Mouse (Mus musculus) bone marrow, adult 2 months (tissue): Measurements from ENCODE around the gene Entr1. TPM values are rescaled to one million over a fixed set of nuclear protein-coding genes. Genes with fewer than 3 reads are reported as not detected.
"Not testable (repeated sequence)": the region's sequence is repeated elsewhere in the genome, so short reads cannot be mapped to it uniquely, and the experiment has no call there.

Experiments
- H3K27ac ChIP-seq: fragments of 200-500 bp; 2 replicates; pipeline ENCODE4 v1.5.1; 2012; ENCODE audit warnings: low read depth, mild to moderate bottlenecking, control low read depth, inconsistent platforms, low read length; ENCODE audit not compliant: control insufficient read depth, poor library complexity, insufficient read depth
- H3K4me1 ChIP-seq: fragments of 200-500 bp; 2 replicates; pipeline ENCODE4 v1.6.1; 2011; ENCODE audit warnings: low read length; ENCODE audit not compliant: control insufficient read depth, insufficient read depth
- H3K4me3 ChIP-seq: fragments of 200-500 bp; replicated peaks from 2 replicates; pipeline ENCODE3; 2011; ENCODE audit warnings: mild to moderate bottlenecking, low read depth, low read length, control low read depth; ENCODE audit not compliant: control insufficient read depth
- CTCF ChIP-seq: fragments of 200-500 bp; IDR thresholded peaks from 2 replicates; pipeline ENCODE4 v1.5.1; 2011; ENCODE audit warnings: low read length, control low read depth; ENCODE audit not compliant: control insufficient read depth, insufficient read depth
- POLR2A ChIP-seq: fragments of 200-500 bp; IDR thresholded peaks from 2 replicates; pipeline ENCODE4 v1.6.1; 2011; ENCODE audit warnings: low read depth, mild to moderate bottlenecking, control low read depth, low read length, borderline replicate concordance; ENCODE audit not compliant: control insufficient read depth
- WGBS: fragments of 180-500 bp; shearing (Covaris S2); methylation state at CpG from one replicate; pipeline ENCODE4 v1.1.7; 2018; 5-methylcytosine and 5-hydroxymethylcytosine counted together
- polyA plus RNA-seq: library from polyadenylated mRNA; stranded (reverse); fragments of >200 nt; gene quantifications from 2 replicates; pipeline ENCODE4 v1.2.4, GENCODE M21; 2011; ENCODE audit warnings: low replicate concordance; ENCODE audit not compliant: missing spikeins, insufficient read depth, insufficient read length

Gene Entr1
- polyA plus RNA-seq, 1 experiment, result 78.4 TPM

DNA sequence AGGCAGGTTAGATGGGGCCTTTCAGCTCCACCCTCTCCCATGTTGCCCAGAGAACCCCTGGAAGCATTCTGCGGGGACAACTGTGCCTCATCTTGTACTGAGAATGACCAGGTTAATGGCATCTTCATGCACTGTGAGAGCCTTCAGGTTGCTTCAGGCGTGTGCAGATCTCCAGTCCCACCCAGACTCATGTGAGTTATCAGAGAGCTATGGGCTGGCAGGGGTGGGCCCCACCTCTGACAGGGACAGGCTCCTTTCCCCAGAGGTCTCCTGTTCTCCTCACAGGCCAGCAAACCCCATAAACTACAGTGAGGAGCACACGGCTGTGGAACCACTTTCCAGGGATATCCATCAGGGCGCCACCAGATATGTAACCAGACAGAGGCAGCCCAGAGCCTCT lies 11.9 kb upstream of the Entr1 start:
- 89% methylated on average over 4 of the region's 4 CpGs for WGBS
- no peak overlapping the region for H3K27ac ChIP-seq

DNA sequence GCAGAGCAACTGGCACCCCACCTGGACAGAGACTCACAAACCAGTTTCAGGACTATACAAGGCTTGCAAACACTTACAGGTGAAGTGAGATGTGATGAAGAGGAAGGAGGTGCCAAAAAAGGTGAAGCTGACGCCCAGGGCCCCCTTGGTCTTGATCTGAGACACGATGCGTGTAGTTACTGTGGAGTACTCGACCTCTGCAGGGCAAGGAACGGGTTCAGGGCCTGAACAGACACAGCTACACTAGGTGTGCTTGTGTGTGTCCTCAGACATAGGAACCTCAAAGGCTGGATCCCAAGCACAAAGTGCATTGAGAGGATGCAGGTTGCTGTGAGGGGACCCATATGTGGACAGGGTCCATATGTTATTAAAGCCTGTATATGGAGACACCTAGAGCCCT lies 11.2 kb upstream of the Entr1 start:
- Histone ChIP-seq H3K4me3 (no peak overlapping the region), H3K27ac (no peak overlapping the region), H3K4me1 (no peaks in the 10 kb centered on the region)
- 92% methylated on average over 5 of the region's 5 CpGs for WGBS
- TF ChIP-seq CTCF (no peak), POLR2A (no peak)

More for the DNA sequence above, 11.9 kb upstream of the Entr1 start:
- TF ChIP-seq CTCF (no peak), POLR2A (no peak)
- no peaks in the 10 kb centered on the region for H3K4me1 ChIP-seq
- no peak overlapping the region for H3K4me3 ChIP-seq

DNA sequence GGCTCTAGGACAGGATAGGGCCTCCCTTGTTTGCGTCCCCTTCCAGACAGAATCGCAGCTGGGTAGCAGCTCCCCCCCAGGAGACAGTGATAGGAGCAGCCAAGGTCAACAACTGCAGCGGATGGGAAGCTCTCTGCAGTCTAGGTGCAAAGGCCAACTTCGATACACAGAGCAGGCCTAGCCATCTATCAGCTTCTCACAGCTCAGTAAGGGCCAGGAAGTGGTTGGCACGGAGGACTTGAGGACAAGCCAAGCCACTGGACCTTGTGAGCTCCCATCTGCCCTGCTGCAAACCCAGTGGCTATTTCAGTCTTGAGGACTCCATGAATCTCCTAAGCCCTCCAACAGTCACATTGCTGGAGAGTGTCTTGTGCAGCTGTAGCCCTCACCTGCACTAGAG lies 10.5 kb upstream of the Entr1 start:
- H3K4me3 ChIP-seq, result no peak overlapping the region
- no peaks in the 10 kb centered on the region for H3K4me1 ChIP-seq
- no peak overlapping the region for H3K27ac ChIP-seq
- 88% methylated on average over 5 of the region's 5 CpGs for WGBS
- TF ChIP-seq POLR2A (no peak), CTCF (no peak)

DNA sequence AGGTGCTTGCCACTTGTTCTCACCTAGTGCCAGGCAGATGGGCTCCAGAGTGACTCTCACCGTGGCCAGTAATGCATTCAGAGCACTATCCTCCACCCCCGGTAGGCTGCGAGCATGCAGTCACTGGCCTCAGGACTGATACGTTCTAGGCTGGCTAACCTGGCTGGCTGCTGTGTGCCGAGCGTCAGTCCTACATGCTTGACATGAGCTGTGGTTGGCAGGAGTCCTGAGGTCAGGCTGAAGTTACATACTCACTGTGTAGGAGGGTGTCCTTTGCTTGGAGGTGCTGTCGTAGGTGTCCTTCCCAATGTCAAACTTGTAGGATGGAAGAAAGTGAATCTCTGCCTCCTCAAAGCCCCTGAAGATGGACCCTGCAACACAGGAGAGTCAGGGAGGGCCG lies 9.9 kb upstream of the Entr1 start:
- TF ChIP-seq POLR2A (no peak), CTCF (no peak)
- no peak overlapping the region for H3K27ac ChIP-seq
- 89% methylated on average over 8 of the region's 8 CpGs for WGBS

DNA sequence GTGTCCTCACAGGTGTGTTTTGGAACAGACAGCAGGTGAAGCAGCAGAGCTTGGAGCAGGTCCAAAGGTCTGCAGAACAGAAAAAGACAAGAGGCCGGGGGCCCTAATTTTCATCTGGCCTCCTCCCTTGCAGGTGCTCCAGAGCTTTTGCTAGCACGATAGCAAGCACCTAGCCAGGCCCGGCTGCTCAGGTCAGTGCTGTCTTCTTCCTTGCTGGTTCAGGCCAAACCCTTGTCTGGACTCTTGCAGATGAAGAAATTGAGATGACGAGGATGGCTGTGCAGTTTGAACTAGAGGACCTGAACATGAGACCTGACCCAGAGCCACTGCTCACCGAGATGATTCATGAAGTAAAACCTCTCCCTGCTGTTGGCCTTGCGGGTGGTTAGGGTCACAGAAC lies 2.5 kb upstream of the Entr1 start:
- Histone ChIP-seq H3K4me3 (no peak overlapping the region), H3K4me1 (no peaks in the 10 kb centered on the region; the same call in 1 of the 2 replicates), H3K27ac (no peak overlapping the region)
- WGBS, result 89% methylated on average over 6 of the region's 6 CpGs
- no peak for TF ChIP-seq POLR2A

More for the DNA sequence above, 9.9 kb upstream of the Entr1 start:
- H3K4me1 ChIP-seq, result no peaks in the 10 kb centered on the region
- no peak overlapping the region for H3K4me3 ChIP-seq

DNA sequence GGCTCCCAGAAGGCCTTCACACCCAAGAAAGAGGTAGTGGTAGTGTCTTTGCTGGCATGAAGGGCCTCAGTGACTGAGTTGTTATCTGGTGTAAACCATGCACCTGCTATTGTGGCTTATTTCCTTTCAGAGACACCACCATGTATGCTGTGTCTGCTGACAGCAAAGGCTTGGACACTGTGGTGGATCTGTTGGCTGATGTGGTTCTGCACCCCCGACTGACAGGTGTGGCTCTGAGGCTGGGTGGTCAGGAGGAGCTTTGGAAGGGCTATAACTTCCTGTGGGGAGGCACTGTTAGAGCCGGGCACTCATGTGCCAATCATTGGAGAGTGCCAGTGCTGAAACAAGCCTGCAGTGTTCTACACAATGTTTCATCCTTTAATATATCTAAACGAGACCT lies 1.8 kb upstream of the Entr1 start:
- 61% methylated on average over 3 of the region's 3 CpGs for WGBS
- H3K27ac ChIP-seq, result no peak overlapping the region
- no peak overlapping the region for H3K4me3 ChIP-seq
- no peak for TF ChIP-seq CTCF
- TF ChIP-seq POLR2A, result no peak
- H3K4me1 ChIP-seq, result no peaks in the 10 kb centered on the region; the same call in 1 of the 2 replicates

DNA sequence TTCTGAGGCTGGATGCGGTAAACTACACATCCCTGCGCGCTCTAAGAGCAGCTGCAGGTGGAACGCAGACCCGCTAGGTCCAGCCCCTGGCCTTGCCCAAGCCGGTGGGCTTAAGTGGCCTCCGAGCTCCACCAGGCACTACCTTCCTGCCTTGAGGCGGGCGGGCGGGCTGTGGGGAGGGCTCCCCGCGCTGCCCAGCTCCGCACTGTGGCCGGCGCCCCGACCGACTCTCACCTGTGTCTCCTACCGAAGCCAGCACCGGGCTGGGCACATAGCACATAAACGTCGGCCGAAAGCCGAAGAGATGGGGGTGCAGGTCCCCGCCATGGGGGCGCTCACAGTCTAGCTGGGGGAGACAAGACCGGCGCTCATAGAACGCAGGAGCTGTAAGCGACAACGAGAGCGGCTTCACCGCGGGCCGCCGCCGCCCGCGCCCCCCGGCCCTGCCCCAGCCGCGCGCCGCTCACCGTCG lies 398 bp downstream of the Entr1 start:
- Histone ChIP-seq H3K27ac (peak overlapping the region; percentile 82; the same call in 1 of the 2 replicates), H3K4me3 (peak overlapping the region; percentile 83), H3K4me1 (no peaks in the 10 kb centered on the region; the same call in 1 of the 2 replicates)
- no peak for TF ChIP-seq CTCF
- no peak for TF ChIP-seq POLR2A
- WGBS, result under 1% methylated on average over 45 of the region's 45 CpGs

DNA sequence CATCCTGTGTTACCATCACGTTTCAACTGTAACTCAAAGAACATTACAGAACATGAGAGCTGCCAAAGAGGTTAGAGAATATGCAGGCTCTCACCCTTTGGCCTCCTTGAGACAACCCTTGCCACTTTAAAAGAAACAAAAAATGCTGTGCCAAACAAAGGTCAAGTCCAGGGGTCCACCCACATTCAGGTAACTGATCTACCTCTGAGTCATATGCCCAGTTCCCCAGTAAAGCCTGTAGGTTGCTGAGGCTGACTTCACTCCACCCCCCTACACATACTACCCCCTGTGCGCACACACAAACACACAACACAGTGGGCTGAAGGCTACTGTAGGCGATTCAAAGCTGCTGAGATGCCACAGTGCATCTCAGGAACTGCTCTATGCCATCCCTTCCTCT lies 1.4 kb downstream of the Entr1 start:
- Histone ChIP-seq H3K4me1 (no peaks in the 10 kb centered on the region; the same call in 1 of the 2 replicates), H3K4me3 (peak overlapping the region; percentile 1), H3K27ac (no peak overlapping the region)
- TF ChIP-seq POLR2A (no peak), CTCF (no peak)
- WGBS, result 83% methylated on average over 3 of the region's 3 CpGs

DNA sequence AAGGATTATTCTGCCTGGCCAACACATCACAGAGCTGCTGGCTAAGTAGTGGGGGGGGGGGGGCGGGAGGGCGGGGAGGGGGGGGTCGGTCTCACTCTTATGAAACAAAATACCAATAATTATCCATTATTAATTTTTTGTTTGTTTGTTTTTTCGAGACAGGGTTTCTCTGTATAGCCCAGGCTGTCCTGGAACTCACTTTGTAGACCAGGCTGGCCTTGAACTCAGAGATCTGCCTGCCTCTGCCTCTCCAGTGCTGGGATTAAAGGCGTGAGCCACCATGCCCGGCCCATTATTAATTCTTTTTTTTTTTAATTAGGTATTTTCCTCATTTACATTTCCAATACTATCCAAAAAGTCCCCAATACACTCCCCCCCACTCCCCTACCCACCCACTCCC lies 8.2 kb downstream of the Entr1 start:
- not testable (repeated sequence) for H3K27ac ChIP-seq, H3K4me1 ChIP-seq
- peak overlapping the region; percentile 95 for H3K4me3 ChIP-seq
- 20% methylated on average over 6 of the region's 6 CpGs for WGBS
